Mouse (Mus musculus): ENCODE data around the gene Tox3. TPM values are rescaled to one million over a fixed set of nuclear protein-coding genes. Genes with fewer than 3 reads are reported as not detected.

Gene Tox3
- polyA plus RNA-seq (2014; fragmentation: Nextera tagmentation; extraction: Ambion mirVana), result 37.0 and 38.0 TPM in 2 replicates

DNA sequence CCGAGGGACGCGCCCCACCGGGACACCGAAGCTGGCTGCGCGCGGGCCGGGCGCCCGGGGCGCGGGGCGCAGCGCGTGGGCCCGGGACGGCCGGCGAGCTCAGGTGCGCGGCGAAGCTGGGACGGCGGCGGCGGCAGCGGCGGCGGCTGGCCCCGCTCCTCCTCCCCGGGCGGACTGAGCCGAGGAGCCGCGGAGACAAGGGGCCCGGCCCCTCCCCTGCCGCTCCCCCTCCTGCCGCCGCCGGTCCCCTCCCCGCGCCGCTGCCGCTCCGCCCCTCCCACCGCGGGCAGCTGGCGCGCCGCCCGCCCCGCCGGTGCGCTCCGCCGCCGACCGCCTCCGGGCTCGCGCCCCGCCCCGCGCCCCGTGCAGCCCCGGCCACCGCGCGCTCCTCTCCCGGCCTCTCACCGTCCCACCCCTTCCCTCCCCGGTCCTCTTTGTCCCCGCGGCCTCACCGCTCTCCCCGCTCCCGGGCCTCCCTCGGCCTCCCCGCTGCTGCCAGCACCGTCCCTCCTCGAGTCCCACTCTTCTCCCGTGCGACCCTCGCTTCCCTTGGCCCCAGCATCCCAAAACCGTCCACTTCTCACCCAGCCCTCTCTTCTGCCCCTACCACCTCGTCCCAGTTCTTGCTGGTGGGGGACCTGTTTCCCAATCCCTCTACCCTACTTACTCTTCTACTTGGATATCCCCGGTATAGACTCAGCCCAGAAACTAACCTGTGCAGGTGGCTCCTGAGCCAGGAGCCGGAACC lies at the start of gene Tox3:
Gene Tox3, minus strand, starts transcription at position 166 of the 748 bp plus-strand sequence.
- no peaks in the 10 kb centered on the region for H3K36me3 ChIP-seq (ENCODE audit: control insufficient read depth, insufficient read depth, low read length)
- peak; percentile 76 for ATAC-seq (replicated peaks; ENCODE audit: low FRiP score)
- peak within 1 kb of the TSS; percentile 83 for H3K4me2 ChIP-seq (ENCODE audit: low read depth, low read length, severe bottlenecking)
- peak within 1 kb of the TSS; percentile 94 for H3K27ac ChIP-seq (ENCODE audit: low read depth, low read length)
- peak within 1 kb of the TSS; percentile 92 for H3K4me3 ChIP-seq (ENCODE audit: low read depth, low read length)
- no peaks in the 10 kb centered on the region for H3K27me3 ChIP-seq (ENCODE audit: control insufficient read depth, insufficient read depth, low read length)
- peak; percentile 84 for DNase-seq (ENCODE audit: low spot score)
- peaks cover 15% of the 10 kb centered on the region; the same call in 1 of the 2 replicates for H3K4me1 ChIP-seq (replicated peaks; ENCODE audit: control insufficient read depth, insufficient read depth, low read length)
- H3K9me3 ChIP-seq (ENCODE audit: control insufficient read depth, low read length), result no peaks in the 10 kb centered on the region
- 1% methylated on average over 34 of the region's 89 CpGs for WGBS
- peak within 1 kb of the TSS; percentile 99 for H3K9ac ChIP-seq (ENCODE audit: low read length)

GRCm38 (mm10) chr8:90392643-90393042 lies 44.5 kb upstream of the Tox3 start:
- 43% methylated on average over 2 of the region's 2 CpGs for WGBS
- Histone ChIP-seq H3K36me3 (ENCODE audit: control insufficient read depth, insufficient read depth, low read length) (no peaks in the 10 kb centered on the region), H3K27me3 (ENCODE audit: control insufficient read depth, insufficient read depth, low read length) (no peaks in the 10 kb centered on the region; the same call in 1 of the 2 replicates), H3K9me3 (ENCODE audit: control insufficient read depth, low read length) (no peaks in the 10 kb centered on the region), H3K4me2 (ENCODE audit: low read depth, low read length, severe bottlenecking) (no peak overlapping the region), H3K27ac (ENCODE audit: low read depth, low read length) (no peak overlapping the region), H3K9ac (ENCODE audit: low read length) (no peak overlapping the region), H3K4me1 (replicated peaks; ENCODE audit: control insufficient read depth, insufficient read depth, low read length) (peaks cover 2% of the 10 kb centered on the region; the same call in 1 of the 2 replicates), H3K4me3 (ENCODE audit: low read depth, low read length) (no peak overlapping the region)
- ATAC-seq (replicated peaks; ENCODE audit: low FRiP score) (no peak), DNase-seq (ENCODE audit: low spot score) (no peak)

DNA sequence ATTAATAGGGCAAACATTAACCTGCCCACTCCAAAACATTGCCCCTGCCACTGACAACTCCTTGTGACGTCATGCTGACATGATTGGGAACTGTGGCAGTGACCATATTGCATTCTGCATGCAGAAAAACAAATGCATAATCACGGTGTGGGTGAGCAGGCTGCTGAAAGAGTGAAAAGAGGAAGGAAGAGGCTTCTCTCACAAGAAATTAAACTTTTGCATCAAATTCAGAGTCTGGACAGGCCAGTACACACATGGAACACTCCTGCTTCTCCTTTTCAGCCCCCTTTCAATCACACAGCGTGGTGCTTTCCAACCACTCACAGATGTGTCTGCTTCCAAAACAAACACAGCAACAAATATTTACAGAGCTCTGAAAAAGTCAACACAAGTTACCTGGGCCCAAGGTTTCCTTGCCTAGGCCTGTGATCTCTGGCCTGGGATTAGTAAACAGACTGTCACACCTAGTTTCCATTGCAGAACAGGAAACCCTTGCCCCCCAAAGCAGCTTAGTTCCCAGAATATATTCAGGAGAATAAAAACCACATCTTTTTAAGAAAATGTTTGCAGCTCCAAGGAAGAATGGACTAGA lies 43.4 kb upstream of the Tox3 start:
- DNase-seq (ENCODE audit: low spot score) (no peak), ATAC-seq (replicated peaks; ENCODE audit: low FRiP score) (no peak)
- 74% methylated on average over 3 of the region's 3 CpGs for WGBS
- Histone ChIP-seq H3K4me2 (ENCODE audit: low read depth, low read length, severe bottlenecking) (no peak overlapping the region), H3K27ac (ENCODE audit: low read depth, low read length) (no peak overlapping the region), H3K4me3 (ENCODE audit: low read depth, low read length) (no peak overlapping the region), H3K27me3 (ENCODE audit: control insufficient read depth, insufficient read depth, low read length) (no peaks in the 10 kb centered on the region; the same call in 1 of the 2 replicates), H3K9me3 (ENCODE audit: control insufficient read depth, low read length) (no peaks in the 10 kb centered on the region), H3K4me1 (replicated peaks; ENCODE audit: control insufficient read depth, insufficient read depth, low read length) (peaks cover 2% of the 10 kb centered on the region; the same call in 1 of the 2 replicates), H3K36me3 (ENCODE audit: control insufficient read depth, insufficient read depth, low read length) (no peaks in the 10 kb centered on the region), H3K9ac (ENCODE audit: low read length) (no peak overlapping the region)

- ATAC-seq (replicated peaks; ENCODE audit: low FRiP score) (no peak), DNase-seq (ENCODE audit: low spot score) (no peak)
- Histone ChIP-seq H3K27me3 (ENCODE audit: control insufficient read depth, insufficient read depth, low read length) (no peaks in the 10 kb centered on the region; the same call in 1 of the 2 replicates), H3K9ac (ENCODE audit: low read length) (no peak overlapping the region), H3K4me2 (ENCODE audit: low read depth, low read length, severe bottlenecking) (no peak overlapping the region), H3K4me3 (ENCODE audit: low read depth, low read length) (no peak overlapping the region), H3K4me1 (replicated peaks; ENCODE audit: control insufficient read depth, insufficient read depth, low read length) (peaks cover 2% of the 10 kb centered on the region; the same call in 1 of the 2 replicates), H3K36me3 (ENCODE audit: control insufficient read depth, insufficient read depth, low read length) (no peaks in the 10 kb centered on the region), H3K27ac (ENCODE audit: low read depth, low read length) (no peak overlapping the region), H3K9me3 (ENCODE audit: control insufficient read depth, low read length) (no peaks in the 10 kb centered on the region)
- 100% methylated on average over 1 of the region's 1 CpGs for WGBS
Measured at GRCm38 (mm10) chr8:90390827-90391226, 42.7 kb upstream of the Tox3 start.

DNA sequence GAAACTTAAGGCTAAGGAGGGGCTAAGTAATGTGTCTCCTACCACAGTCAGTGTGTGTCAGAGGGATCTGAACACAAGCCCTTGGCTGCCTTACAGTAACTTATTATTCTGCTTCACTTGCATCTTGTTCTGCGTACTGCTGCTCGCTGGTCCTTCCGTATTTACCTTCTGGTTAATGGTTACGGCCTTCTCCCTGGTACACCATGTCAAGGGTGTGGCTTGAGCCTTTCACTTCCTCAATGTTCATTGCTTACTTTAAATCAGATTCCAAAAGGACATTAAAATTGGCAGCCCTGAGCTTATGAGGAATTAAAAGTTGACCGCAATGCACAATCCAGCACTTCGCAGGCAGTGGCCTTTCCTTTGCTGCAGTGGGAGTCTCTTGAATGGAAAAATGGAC lies 30.9 kb upstream of the Tox3 start:
- DNase-seq (ENCODE audit: low spot score) (no peak), ATAC-seq (replicated peaks; ENCODE audit: low FRiP score) (no peak)
- Histone ChIP-seq H3K4me3 (ENCODE audit: low read depth, low read length) (no peak overlapping the region), H3K4me1 (replicated peaks; ENCODE audit: control insufficient read depth, insufficient read depth, low read length) (no peaks in the 10 kb centered on the region), H3K9ac (ENCODE audit: low read length) (no peak overlapping the region), H3K9me3 (ENCODE audit: control insufficient read depth, low read length) (no peaks in the 10 kb centered on the region; the same call in 1 of the 2 replicates), H3K27me3 (ENCODE audit: control insufficient read depth, insufficient read depth, low read length) (no peaks in the 10 kb centered on the region), H3K27ac (ENCODE audit: low read depth, low read length) (no peak overlapping the region), H3K4me2 (ENCODE audit: low read depth, low read length, severe bottlenecking) (no peak overlapping the region), H3K36me3 (ENCODE audit: control insufficient read depth, insufficient read depth, low read length) (no peaks in the 10 kb centered on the region)
- 91% methylated on average over 6 of the region's 6 CpGs for WGBS

DNA sequence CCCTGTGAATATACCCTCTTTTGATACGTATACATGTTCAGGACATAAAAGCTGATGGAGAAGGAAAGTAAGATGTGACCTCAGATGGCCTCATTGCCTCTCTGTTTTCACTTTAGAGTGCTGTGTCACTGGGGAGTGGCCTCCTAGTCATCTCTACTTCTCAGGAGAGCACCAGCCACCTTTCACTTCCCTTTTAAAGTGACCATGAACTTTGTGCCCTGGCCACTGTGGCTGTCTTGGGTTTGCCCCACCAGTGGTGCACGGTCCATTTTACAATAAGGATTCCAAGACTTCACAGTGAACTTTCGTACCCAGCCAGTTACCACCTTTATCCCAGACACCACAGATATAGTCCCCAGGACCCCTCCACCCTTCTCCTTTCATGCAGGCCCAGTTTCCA lies 29.9 kb upstream of the Tox3 start:
- Histone ChIP-seq H3K27ac (ENCODE audit: low read depth, low read length) (no peak overlapping the region), H3K4me3 (ENCODE audit: low read depth, low read length) (no peak overlapping the region), H3K36me3 (ENCODE audit: control insufficient read depth, insufficient read depth, low read length) (no peaks in the 10 kb centered on the region), H3K4me2 (ENCODE audit: low read depth, low read length, severe bottlenecking) (no peak overlapping the region), H3K9me3 (ENCODE audit: control insufficient read depth, low read length) (no peaks in the 10 kb centered on the region; the same call in 1 of the 2 replicates), H3K9ac (ENCODE audit: low read length) (no peak overlapping the region), H3K27me3 (ENCODE audit: control insufficient read depth, insufficient read depth, low read length) (no peaks in the 10 kb centered on the region), H3K4me1 (replicated peaks; ENCODE audit: control insufficient read depth, insufficient read depth, low read length) (no peaks in the 10 kb centered on the region)
- ATAC-seq (replicated peaks; ENCODE audit: low FRiP score), result no peak
- WGBS, result 90% methylated on average over 3 of the region's 3 CpGs
- DNase-seq (ENCODE audit: low spot score), result no peak

GRCm38 (mm10) chr8:90371611-90372222 lies 23.6 kb upstream of the Tox3 start:
- Histone ChIP-seq H3K4me3 (ENCODE audit: low read depth, low read length) (no peak overlapping the region), H3K36me3 (ENCODE audit: control insufficient read depth, insufficient read depth, low read length) (no peaks in the 10 kb centered on the region), H3K9me3 (ENCODE audit: control insufficient read depth, low read length) (no peaks in the 10 kb centered on the region), H3K4me2 (ENCODE audit: low read depth, low read length, severe bottlenecking) (no peak overlapping the region), H3K9ac (ENCODE audit: low read length) (no peak overlapping the region), H3K27me3 (ENCODE audit: control insufficient read depth, insufficient read depth, low read length) (no peaks in the 10 kb centered on the region), H3K4me1 (replicated peaks; ENCODE audit: control insufficient read depth, insufficient read depth, low read length) (no peaks in the 10 kb centered on the region), H3K27ac (ENCODE audit: low read depth, low read length) (no peak overlapping the region)
- no peak for ATAC-seq (replicated peaks; ENCODE audit: low FRiP score)
- WGBS, result 85% methylated on average over 10 of the region's 10 CpGs
- no peak for DNase-seq (ENCODE audit: low spot score)

- WGBS, result 56% methylated on average over 3 of the region's 3 CpGs
- no peaks in the 10 kb centered on the region for H3K4me1 ChIP-seq (replicated peaks; ENCODE audit: control insufficient read depth, insufficient read depth, low read length)
- H3K27ac ChIP-seq (ENCODE audit: low read depth, low read length), result no peak overlapping the region
- no peak overlapping the region for H3K9ac ChIP-seq (ENCODE audit: low read length)
- H3K4me3 ChIP-seq (ENCODE audit: low read depth, low read length), result no peak overlapping the region
- H3K9me3 ChIP-seq (ENCODE audit: control insufficient read depth, low read length), result no peaks in the 10 kb centered on the region
- no peaks in the 10 kb centered on the region for H3K36me3 ChIP-seq (ENCODE audit: control insufficient read depth, insufficient read depth, low read length)
- no peak for DNase-seq (ENCODE audit: low spot score)
- H3K4me2 ChIP-seq (ENCODE audit: low read depth, low read length, severe bottlenecking), result no peak overlapping the region
- no peaks in the 10 kb centered on the region for H3K27me3 ChIP-seq (ENCODE audit: control insufficient read depth, insufficient read depth, low read length)
- ATAC-seq (replicated peaks; ENCODE audit: low FRiP score), result no peak
Measured at GRCm38 (mm10) chr8:90369876-90370275, 21.7 kb upstream of the Tox3 start.

Data from forebrain, embryonic 11.5 days (tissue).